Mouse (Mus musculus): ENCODE results near the gene Ano4.

DNA sequence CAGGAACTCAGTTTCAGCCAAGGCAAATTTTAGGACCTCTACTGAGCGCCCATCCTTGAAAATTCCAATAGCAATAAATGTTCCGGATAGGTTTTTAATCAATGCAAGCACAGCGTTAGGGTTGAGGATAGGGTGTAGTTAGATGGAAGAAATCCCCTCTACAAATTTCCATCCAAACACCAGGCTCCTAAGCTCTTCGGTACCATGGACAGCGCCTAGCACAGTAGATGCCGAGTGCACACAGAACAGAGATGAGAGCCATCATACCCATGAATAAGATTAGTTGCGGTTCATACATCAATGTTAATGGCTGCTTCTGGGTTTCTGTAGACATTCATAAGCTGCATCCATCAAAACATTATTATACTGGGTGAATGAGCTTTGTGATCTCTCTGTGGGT, 120.0 kb downstream of the Ano4 start:
- no peak for TF ChIP-seq CTCF (IDR thresholded peaks at IDR 0.05; ENCODE audit: extremely low read depth, insufficient read depth, insufficient read length, insufficient replicate concordance)
- no peak for TF ChIP-seq POLR2A (IDR thresholded peaks at IDR 0.05; ENCODE audit: low read depth, low read length)
